Mouse (Mus musculus) C2C12 (cell line): ENCODE results near the gene Ndufs5.

Source experiments
- CEBPB ChIP-seq: IDR thresholded peaks from one replicate; pipeline ENCODE4 v1.6.1; 2011; ENCODE audit warnings: low read depth, mild to moderate bottlenecking, control low read depth, moderate library complexity
- CTCF ChIP-seq: IDR thresholded peaks from one replicate; pipeline ENCODE4 v1.5.1; 2011; ENCODE audit not compliant: control insufficient read depth, insufficient read depth, insufficient read length
- FOSL1 ChIP-seq: IDR thresholded peaks from one replicate; pipeline ENCODE4 v1.8.0; 2011; ENCODE audit warnings: mild to moderate bottlenecking, low read length; ENCODE audit not compliant: poor library complexity, insufficient read depth, severe bottlenecking
- MAX ChIP-seq: IDR thresholded peaks from one replicate; pipeline ENCODE4 v1.6.1; 2011; ENCODE audit warnings: mild to moderate bottlenecking, control low read depth
- MYOD1 ChIP-seq: IDR thresholded peaks from one replicate; pipeline ENCODE4 v1.6.1; 2011; ENCODE audit warnings: low read depth; ENCODE audit not compliant: control insufficient read depth, insufficient read length
- MYOG ChIP-seq: IDR thresholded peaks from one replicate; pipeline ENCODE4 v1.6.1; 2011; ENCODE audit not compliant: control insufficient read depth, insufficient read length; ENCODE audit errors: extremely low read depth
- USF1 ChIP-seq: IDR thresholded peaks from one replicate; pipeline ENCODE4 v1.6.1; 2011; ENCODE audit warnings: low read depth, mild to moderate bottlenecking, control low read depth, moderate library complexity

GRCm38 (mm10) chr4:123684260-123684659 is 33.7 kb downstream of the Ndufs5 start, which contains the start of gene Macf1:
- TF ChIP-seq CTCF (no peak), MAX (no peak), USF1 (no peak), CEBPB (no peak), MYOD1 (no peak), FOSL1 (no peak), MYOG (no peak)
